33 mouse cellular contexts compared by ENCODE assay signal in the genomic region with DNA sequence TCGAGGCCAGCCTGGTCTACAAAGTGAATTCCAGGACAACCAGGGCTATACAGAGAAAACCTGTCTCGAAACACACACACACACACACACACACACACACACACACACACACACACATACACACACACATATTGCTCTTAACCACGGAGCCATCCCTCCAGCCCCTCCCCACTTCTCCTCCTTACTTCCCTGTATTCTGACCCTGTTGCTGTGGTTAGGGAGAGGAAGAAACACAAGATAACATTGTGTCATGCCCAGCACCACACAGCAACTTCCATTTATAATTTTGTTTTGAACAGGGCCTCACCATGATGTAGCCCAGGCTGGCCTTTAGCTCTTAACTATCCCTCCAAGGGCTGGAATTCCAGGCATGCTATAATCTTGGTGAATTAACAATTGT. TPM values are rescaled to one million over a fixed set of nuclear protein-coding genes. Genes with fewer than 3 reads are reported as not detected.
DNase-seq lines count a peak whose midpoint lies in the region; ATAC-seq and TF ChIP-seq lines count a peak whose summit lies in the region.
"Had no signal": no experiment of that assay in that cellular context is flagged by ENCODE, and none has a peak within 500 bp of the region (broad histone marks: within the 10 kb centered on the region; RNA-seq: fewer than 3 reads in every experiment).

No protein-coding gene starts in this region.

- H3K36me3 ChIP-seq in limb, embryonic 10.5 days, result no peaks in the 10 kb centered on the region
- H3K36me3 ChIP-seq in macrophage (ENCODE audit: inconsistent target), result no peaks in the 10 kb centered on the region
- no peaks in the 10 kb centered on the region for H3K36me3 ChIP-seq in lung, postnatal 0 days (ENCODE audit: insufficient read depth, low read length)
- H3K36me3 ChIP-seq in kidney, embryonic 15.5 days, result no peaks in the 10 kb centered on the region
- H3K36me3 ChIP-seq: heart, embryonic 10.5 days; lung, embryonic 15.5 days; midbrain, embryonic 15.5 days had no signal

- H3K4me3 ChIP-seq in limb, embryonic 10.5 days, result no peak overlapping the region
- H3K4me3 ChIP-seq in macrophage (ENCODE audit: inconsistent target), result no peak overlapping the region
- no peak overlapping the region for H3K4me3 ChIP-seq in lung, postnatal 0 days (ENCODE audit: low read depth, low read length)
- no peak overlapping the region for H3K4me3 ChIP-seq in kidney, embryonic 15.5 days (replicated peaks)
- H3K4me3 ChIP-seq: forebrain, embryonic 13.5 days; gastrocnemius, adult 2 months; heart, embryonic 10.5 days; lung, embryonic 15.5 days; midbrain, embryonic 15.5 days had no signal

- ATAC-seq in lung, postnatal 0 days, result no peak
- ATAC-seq in kidney, embryonic 15.5 days (replicated peaks; ENCODE audit: low FRiP score), result no peak
- ATAC-seq: forebrain, embryonic 13.5 days; hindbrain, postnatal 0 days; intestine, embryonic 16.5 days; midbrain, embryonic 15.5 days had no signal

- no peaks in the 10 kb centered on the region for H3K27me3 ChIP-seq in limb, embryonic 10.5 days (ENCODE audit: low read depth, poor library complexity, severe bottlenecking)
- H3K27me3 ChIP-seq in lung, postnatal 0 days (replicated peaks; ENCODE audit: insufficient read depth, low read length), result no peaks in the 10 kb centered on the region
- no peaks in the 10 kb centered on the region for H3K27me3 ChIP-seq in kidney, embryonic 15.5 days
- H3K27me3 ChIP-seq: CH12.LX; forebrain, embryonic 13.5 days; lung, embryonic 15.5 days; midbrain, embryonic 15.5 days had no signal

- no peaks in the 10 kb centered on the region for H3K79me2 ChIP-seq in macrophage (ENCODE audit: inconsistent target)

- H3K4me1 ChIP-seq in limb, embryonic 10.5 days, result peaks cover 20% of the 10 kb centered on the region
- H3K4me1 ChIP-seq in lung, postnatal 0 days (ENCODE audit: insufficient read depth, low read depth, low read length), result no peaks in the 10 kb centered on the region
- H3K4me1 ChIP-seq in kidney, embryonic 15.5 days, result no peaks in the 10 kb centered on the region
- H3K4me1 ChIP-seq: forebrain, embryonic 13.5 days; lung, embryonic 15.5 days; midbrain, embryonic 15.5 days had no signal

- H3K9me3 ChIP-seq in limb, embryonic 10.5 days (replicated peaks), result no peaks in the 10 kb centered on the region
- H3K9me3 ChIP-seq in lung, postnatal 0 days (ENCODE audit: low read length), result no peaks in the 10 kb centered on the region
- no peaks in the 10 kb centered on the region for H3K9me3 ChIP-seq in kidney, embryonic 15.5 days (replicated peaks)
- H3K9me3 ChIP-seq: forebrain, embryonic 13.5 days; heart, embryonic 10.5 days; lung, embryonic 15.5 days; midbrain, embryonic 15.5 days had no signal

- peak overlapping the region; percentile 80; the same call in 1 of the 2 replicates for H3K27ac ChIP-seq in limb, embryonic 10.5 days
- peak overlapping the region; percentile 33 for H3K27ac ChIP-seq in macrophage
- H3K27ac ChIP-seq in lung, postnatal 0 days (ENCODE audit: low read length), result no peak overlapping the region
- no peak overlapping the region for H3K27ac ChIP-seq in kidney, embryonic 15.5 days
- H3K27ac ChIP-seq: forebrain, embryonic 13.5 days; gastrocnemius, adult 2 months; heart, embryonic 10.5 days; hindbrain, postnatal 0 days; lung, embryonic 15.5 days; midbrain, embryonic 15.5 days; stomach, postnatal 0 days had no signal

- TF ChIP-seq CTCF in lung, postnatal 0 days (IDR thresholded peaks at IDR 0.05), result no peak

- no peak overlapping the region for H3K4me2 ChIP-seq in lung, postnatal 0 days (replicated peaks; ENCODE audit: low read depth, low read length)
- H3K4me2 ChIP-seq in kidney, embryonic 15.5 days, result no peak overlapping the region
- H3K4me2 ChIP-seq: forebrain, embryonic 13.5 days; lung, embryonic 15.5 days; midbrain, embryonic 15.5 days had no signal

- TF ChIP-seq EP300 in lung, postnatal 0 days (IDR thresholded peaks at IDR 0.05), result no peak

- DNase-seq in 416B (ENCODE audit: low read depth) (peak; percentile 85), MEL-GATA-1-ER (ENCODE audit: extremely low read depth, low read depth) (peak; percentile 76)
- DNase-seq in limb, embryonic 10.5 days (ENCODE audit: low spot score), result no peak
- DNase-seq in right cerebral cortex, postnatal 4 days, result no peak
- DNase-seq in lung, postnatal 0 days (ENCODE audit: low spot score), result no peak
- no peak for DNase-seq in kidney, postnatal 36 days
- DNase-seq: adrenal gland, postnatal 36 days; B cell, adult 2 months; cerebellum, adult 11-12 months; cerebellum, postnatal 14 days; embryo, embryonic 11 days; gastrocnemius, adult 2 months; kidney, adult 9 months; kidney, postnatal 4 days; right cerebral cortex, adult 18-20 months; thymus, adult 2 months had no signal

- H3K9ac ChIP-seq in lung, postnatal 0 days (replicated peaks; ENCODE audit: low read depth), result no peak overlapping the region
- no peak overlapping the region for H3K9ac ChIP-seq in kidney, embryonic 15.5 days
- H3K9ac ChIP-seq: lung, embryonic 15.5 days; midbrain, embryonic 15.5 days had no signal

- WGBS in limb, embryonic 10.5 days, result 82% methylated on average over 3 of the region's 3 CpGs
- 0% methylated on average over 1 of the region's 3 CpGs for WGBS in macrophage (ENCODE audit: missing documents)
- WGBS in lung, postnatal 0 days, result 84% methylated on average over 2 of the region's 3 CpGs
- WGBS in kidney, embryonic 15.5 days, result 75% methylated on average over 2 of the region's 3 CpGs

RNA-seq across cellular contexts. Expression of gene Nmur1, which starts 26.7 kb away (rescaled TPM):
- polyA plus RNA-seq in limb, embryonic 10.5 days (2016; fragmentation: Nextera tagmentation; extraction: Ambion mirVana), result 0.15 and 0.24 TPM in 2 replicates
- not detected for total RNA-seq in macrophage (2018; cell fraction: chromatin; rRNA removed)
- total RNA-seq in macrophage (2018; cell fraction: cytosol; rRNA removed), result under 1 TPM in 1 of 26 experiments, not detected in 25; 0.44 TPM
- not detected for total RNA-seq in macrophage (2018; cell fraction: nucleus; rRNA removed)
- polyA plus RNA-seq in macrophage (2018), result not detected in 3 replicates
- polyA plus RNA-seq in lung, postnatal 0 days (2015; fragmentation: Nextera tagmentation; extraction: Ambion mirVana), result 1.3 and 2.1 TPM in 2 replicates
- 0.13 TPM in 1 of 2 replicates, not detected in the other for polyA plus RNA-seq in kidney, embryonic 15.5 days (2015; fragmentation: Nextera tagmentation; extraction: Ambion mirVana)
- total RNA-seq: adrenal gland, postnatal 36 days; CH12.LX; gastrocnemius, adult 2 months had no signal
- polyA plus RNA-seq: embryonic facial prominence, embryonic 14.5 days; forebrain, embryonic 13.5 days; heart, embryonic 16.5 days; hindbrain, embryonic 11.5 days; limb, embryonic 14.5 days; neural tube, embryonic 14.5 days had no signal

RNA-seq across cellular contexts. Expression of gene Tex44, which starts 26.8 kb away (rescaled TPM):
- not detected in 2 replicates for polyA plus RNA-seq in limb, embryonic 10.5 days (2016; fragmentation: Nextera tagmentation; extraction: Ambion mirVana)
- total RNA-seq in macrophage (2018; cell fraction: chromatin; rRNA removed), result not detected
- not detected for total RNA-seq in macrophage (2018; cell fraction: cytosol; rRNA removed)
- not detected for total RNA-seq in macrophage (2018; cell fraction: nucleus; rRNA removed)
- polyA plus RNA-seq in macrophage (2018), result not detected in 3 replicates
- polyA plus RNA-seq in lung, postnatal 0 days (2015; fragmentation: Nextera tagmentation; extraction: Ambion mirVana), result not detected in 2 replicates
- not detected in 2 replicates for polyA plus RNA-seq in kidney, embryonic 15.5 days (2015; fragmentation: Nextera tagmentation; extraction: Ambion mirVana)
- total RNA-seq: adrenal gland, postnatal 36 days; CH12.LX; gastrocnemius, adult 2 months; hindbrain, postnatal 0 days; left cerebral cortex, postnatal 14 days had no signal
- polyA plus RNA-seq: embryonic facial prominence, embryonic 14.5 days; forebrain, embryonic 13.5 days; heart, embryonic 10.5 days; heart, embryonic 16.5 days; hindbrain, postnatal 0 days; intestine, embryonic 16.5 days; limb, embryonic 14.5 days; lung, embryonic 15.5 days; midbrain, embryonic 15.5 days; neural tube, embryonic 14.5 days; small intestine, adult 2 months; stomach, postnatal 0 days had no signal

RNA-seq across cellular contexts. Expression of gene Ncl, which starts 40.1 kb away (rescaled TPM):
- 554 and 638 TPM in 2 replicates for polyA plus RNA-seq in limb, embryonic 10.5 days (2016; fragmentation: Nextera tagmentation; extraction: Ambion mirVana)
- 100 to 1,000 TPM in 23 of 26 experiments, 10 to 100 TPM in 3; 83.5 to 169 (median 135) TPM for total RNA-seq in macrophage (2018; cell fraction: chromatin; rRNA removed)
- 100 to 1,000 TPM; 109 to 212 (median 155) TPM for total RNA-seq in macrophage (2018; cell fraction: cytosol; rRNA removed)
- 100 to 1,000 TPM in 25 of 26 experiments, 10 to 100 TPM in 1; 76.3 to 324 (median 136) TPM for total RNA-seq in macrophage (2018; cell fraction: nucleus; rRNA removed)
- polyA plus RNA-seq in macrophage (2018), result 124 to 407 TPM (median 295 TPM) in 3 replicates
- 139 and 140 TPM in 2 replicates for polyA plus RNA-seq in lung, postnatal 0 days (2015; fragmentation: Nextera tagmentation; extraction: Ambion mirVana)
- polyA plus RNA-seq in kidney, embryonic 15.5 days (2015; fragmentation: Nextera tagmentation; extraction: Ambion mirVana), result 500 and 531 TPM in 2 replicates

Comparison
In these comparisons a context has a peak if more than half of its experiments do, and no peak if none do; other contexts are left out.
1. DNase-seq: peak in 416B (single experiment) and MEL-GATA-1-ER (single experiment); none in limb, embryonic 10.5 days (single experiment), right cerebral cortex, postnatal 4 days (single experiment), lung, postnatal 0 days (single experiment) and kidney, postnatal 36 days (0 of 2).
2. H3K27ac ChIP-seq: peak in limb, embryonic 10.5 days (single experiment) and macrophage (single experiment); none in lung, postnatal 0 days (single experiment) and kidney, embryonic 15.5 days (single experiment).